Mouse (Mus musculus) megakaryocyte-erythroid progenitor cell, adult 5-6 weeks (primary cell): ENCODE data around the gene Pik3cg. TPM values are rescaled to one million over a fixed set of nuclear protein-coding genes. Genes with fewer than 3 reads are reported as not detected.
"Not testable (repeated sequence)": the region's sequence is repeated elsewhere in the genome, so short reads cannot be mapped to it uniquely, and the experiment has no call there.

Source experiments
- ATAC-seq: replicated peaks from 2 replicates; pipeline ENCODE4 v1.8.0; 2016; ENCODE audit warnings: mild to moderate bottlenecking, inconsistent platforms; ENCODE audit not compliant: severe bottlenecking, poor library complexity, low FRiP score, low TSS enrichment
- total RNA-seq, 2 experiments: library from RNA; stranded (forward) in 1 of 2; stranded (reverse) in 1 of 2; fragments of 200-1000, 215-1000 nt in 1 of 2; fragments of >200 nt in 1 of 2; fragmentation: Nextera tagmentation in 1 of 2; gene quantifications; 2 replicates each; pipeline ENCODE4 v1.2.3; 2014 to 2017

Gene Pik3cg
- total RNA-seq (2014; fragmentation: Nextera tagmentation): 14.2 and 24.4 TPM in 2 replicates
- 12.0 and 16.1 TPM in 2 replicates for total RNA-seq (2017)

- ATAC-seq: peak; percentile 50
Measured at GRCm38 (mm10) chr12:32207948-32208891, at the start of gene Pik3cg. Gene Pik3cg (minus strand): TSS chr12:32208659.

- no peak for ATAC-seq
Measured at GRCm38 (mm10) chr12:32248483-32248882, 40.0 kb upstream of the Pik3cg start.

- ATAC-seq: no peak
Measured at GRCm38 (mm10) chr12:32245566-32246233, 37.2 kb upstream of the Pik3cg start.

GRCm38 (mm10) chr12:32243586-32243985 is 35.1 kb upstream of the Pik3cg start:
- no peak for ATAC-seq

GRCm38 (mm10) chr12:32239134-32239533 is 30.7 kb upstream of the Pik3cg start:
- ATAC-seq: not testable (repeated sequence)

GRCm38 (mm10) chr12:32238433-32238832 is 30.0 kb upstream of the Pik3cg start:
- ATAC-seq: no peak

- ATAC-seq: no peak
Measured at GRCm38 (mm10) chr12:32237839-32238238, 29.4 kb upstream of the Pik3cg start.

- ATAC-seq: no peak
Measured at GRCm38 (mm10) chr12:32237139-32237538, 28.7 kb upstream of the Pik3cg start.

- ATAC-seq: no peak
Measured at GRCm38 (mm10) chr12:32236450-32236849, 28.0 kb upstream of the Pik3cg start.

- ATAC-seq: no peak
Measured at GRCm38 (mm10) chr12:32233871-32234270, 25.4 kb upstream of the Pik3cg start.

- peak; percentile 66 for ATAC-seq
Measured at GRCm38 (mm10) chr12:32231398-32231797, 22.9 kb upstream of the Pik3cg start.

GRCm38 (mm10) chr12:32223629-32224028 is 15.2 kb upstream of the Pik3cg start:
- peak; percentile 51; the same call in 1 of the 2 replicates for ATAC-seq

- peak; percentile 42; the same call in 1 of the 2 replicates for ATAC-seq
Measured at GRCm38 (mm10) chr12:32222758-32223385, 14.4 kb upstream of the Pik3cg start.

- ATAC-seq: peak; percentile 69
Measured at GRCm38 (mm10) chr12:32220387-32220786, 11.9 kb upstream of the Pik3cg start.

GRCm38 (mm10) chr12:32215143-32215542 is 6.7 kb upstream of the Pik3cg start:
- ATAC-seq: no peak

- ATAC-seq: no peak
Measured at GRCm38 (mm10) chr12:32212702-32213101, 4.2 kb upstream of the Pik3cg start.

GRCm38 (mm10) chr12:32212156-32212555 is 3.7 kb upstream of the Pik3cg start:
- no peak for ATAC-seq

GRCm38 (mm10) chr12:32211257-32211656 is 2.8 kb upstream of the Pik3cg start:
- no peak for ATAC-seq

GRCm38 (mm10) chr12:32208951-32209350 is 492 bp upstream of the Pik3cg start:
- peak; percentile 64 for ATAC-seq

- ATAC-seq: no peak
Measured at GRCm38 (mm10) chr12:32207141-32207540, 1.3 kb downstream of the Pik3cg start.
